ENCODE assay signal across 7 mouse cellular contexts in genomic region chr13:48260690-48261278, GRCm38 (mm10). TPM values are rescaled to one million over a fixed set of nuclear protein-coding genes. Genes with fewer than 3 reads are reported as not detected.
DNase-seq lines count a peak whose midpoint lies in the region; ATAC-seq and TF ChIP-seq lines count a peak whose summit lies in the region.

Gene Id4, plus strand, starts transcription at chr13:48261228.

- peak within 1 kb of the TSS; percentile 42 for H3K4me3 ChIP-seq in bone marrow macrophage, adult 2 months (ENCODE audit: insufficient read depth, low read length)
- peak within 1 kb of the TSS; percentile 73 for H3K4me3 ChIP-seq in embryonic facial prominence, embryonic 11.5 days (ENCODE audit: low read depth, low read length)
- peak within 1 kb of the TSS; percentile 92 for H3K4me3 ChIP-seq in midbrain, embryonic 12.5 days

- no peaks in the 10 kb centered on the region; the same call in 1 of the 2 replicates for H3K4me1 ChIP-seq in bone marrow macrophage, adult 2 months (ENCODE audit: control insufficient read depth, insufficient read depth, low read length)
- no peaks in the 10 kb centered on the region for H3K4me1 ChIP-seq in embryonic facial prominence, embryonic 11.5 days (ENCODE audit: control insufficient read depth, insufficient read depth, low read length)
- peaks cover 21% of the 10 kb centered on the region for H3K4me1 ChIP-seq in midbrain, embryonic 12.5 days

- no peaks in the 10 kb centered on the region for H3K36me3 ChIP-seq in embryonic facial prominence, embryonic 11.5 days (replicated peaks; ENCODE audit: control insufficient read depth, insufficient read depth, low read depth, low read length)
- no peaks in the 10 kb centered on the region for H3K36me3 ChIP-seq in midbrain, embryonic 12.5 days

- H3K9me3 ChIP-seq in embryonic facial prominence, embryonic 11.5 days (replicated peaks; ENCODE audit: control insufficient read depth, low read length): no peaks in the 10 kb centered on the region
- no peaks in the 10 kb centered on the region for H3K9me3 ChIP-seq in midbrain, embryonic 12.5 days

- H3K9ac ChIP-seq in embryonic facial prominence, embryonic 11.5 days (replicated peaks; ENCODE audit: low read length): peak within 1 kb of the TSS; percentile 79
- peak within 1 kb of the TSS; percentile 98 for H3K9ac ChIP-seq in midbrain, embryonic 12.5 days (replicated peaks)

- no peaks in the 10 kb centered on the region; the same call in 1 of the 2 replicates for H3K27me3 ChIP-seq in embryonic facial prominence, embryonic 11.5 days (ENCODE audit: control insufficient read depth, insufficient read depth, low read length)
- H3K27me3 ChIP-seq in midbrain, embryonic 12.5 days: no peaks in the 10 kb centered on the region; the same call in 1 of the 2 replicates

- intact Hi-C loops in left cerebral cortex, postnatal 36 days (cut with DNase I): loop anchor here (5.0 to 10.0 kb wide), 4 partner anchors 33 to 593 kb away; no protein-coding TSS in a partner anchor

- peak; percentile 96 for ATAC-seq in embryonic facial prominence, embryonic 11.5 days (replicated peaks; ENCODE audit: insufficient number of reproducible peaks, low FRiP score, low TSS enrichment, low read depth)
- ATAC-seq in midbrain, embryonic 12.5 days (ENCODE audit: low FRiP score, low read depth): peak; percentile 98

- WGBS in embryonic facial prominence, embryonic 11.5 days: under 1% methylated on average over 48 of the region's 52 CpGs
- WGBS in midbrain, embryonic 12.5 days: 1% methylated on average over 45 of the region's 52 CpGs

- no peak for TF ChIP-seq POLR2A in bone marrow macrophage, adult 2 months (IDR thresholded peaks at IDR 0.05; ENCODE audit: borderline replicate concordance, low read depth, low read length)

- TF ChIP-seq CTCF in bone marrow macrophage, adult 2 months (IDR thresholded peaks at IDR 0.05; ENCODE audit: low read depth, low read length): no peak

- peak within 1 kb of the TSS; percentile 83 for H3K4me2 ChIP-seq in embryonic facial prominence, embryonic 11.5 days (ENCODE audit: low read depth, low read length)
- peak within 1 kb of the TSS; percentile 87 for H3K4me2 ChIP-seq in midbrain, embryonic 12.5 days (replicated peaks)

- no peak within 1 kb of the TSS for H3K27ac ChIP-seq in bone marrow macrophage, adult 2 months (ENCODE audit: insufficient read depth, low read depth, low read length)
- peak within 1 kb of the TSS; percentile 80 for H3K27ac ChIP-seq in embryonic facial prominence, embryonic 11.5 days (replicated peaks; ENCODE audit: low read depth, low read length)
- peak within 1 kb of the TSS; percentile 92 for H3K27ac ChIP-seq in midbrain, embryonic 12.5 days (replicated peaks)

- peak; percentile 98 for DNase-seq in embryonic facial prominence, embryonic 11.5 days (ENCODE audit: low spot score)
- peak; percentile 100 for DNase-seq in heart, adult 11 months
- peak; percentile 96 for DNase-seq in kidney, adult 11 months
- DNase-seq in left cerebral cortex, postnatal 36 days (ENCODE audit: low spot score in 2 of 2): peak; percentile 91 to 94
- peak; percentile 39 to 63 for DNase-seq in spleen, postnatal 4 days (ENCODE audit: low spot score in 2 of 2)

RNA-seq across cellular contexts. Expression of gene Id4, which starts in this region (rescaled TPM):
- not detected in 2 replicates for polyA plus RNA-seq in bone marrow macrophage, adult 2 months (2012; ENCODE audit: insufficient read depth, insufficient read length, missing spikeins)
- 19.9 and 22.1 TPM in 2 replicates for polyA plus RNA-seq in embryonic facial prominence, embryonic 11.5 days (2014; fragmentation: Nextera tagmentation; extraction: Ambion mirVana)
- total RNA-seq in left cerebral cortex, postnatal 36 days (2021): 10 to 100 TPM; 41.7 to 44.6 TPM
- 117 and 119 TPM in 2 replicates for polyA plus RNA-seq in midbrain, embryonic 12.5 days (2016; fragmentation: Nextera tagmentation; extraction: Ambion mirVana)

Comparison
In these comparisons a context has a peak if more than half of its experiments do, and no peak if none do; other contexts are left out.
1. RNA of gene Id4 (polyA plus RNA-seq): 117 to 119 TPM in midbrain, embryonic 12.5 days and 19.9 to 22.1 TPM in embryonic facial prominence, embryonic 11.5 days; not detected in bone marrow macrophage, adult 2 months; every median in the first group is over 10 times any median in the second.
2. H3K4me3 ChIP-seq: peak in every context shown above with its lines; median percentile 92 in midbrain, embryonic 12.5 days; 73 in embryonic facial prominence, embryonic 11.5 days; 42 in bone marrow macrophage, adult 2 months.
3. Peak in every context shown above with its lines, with median percentiles within 50 percentile points of each other: DNase-seq.